Comparison of ENCODE assay signal across 8 mouse cellular contexts in genomic region chr7:41633221-41633984, GRCm38 (mm10). TPM values are rescaled to one million over a fixed set of nuclear protein-coding genes. Genes with fewer than 3 reads are reported as not detected.
DNase-seq lines count a peak whose midpoint lies in the region; ATAC-seq lines count a peak whose summit lies in the region.

No protein-coding gene starts in this region.

- intact Hi-C loops in heart, postnatal 14 days (cut with DNase I), result loop anchor here (5.0 to 10.0 kb wide), 3 partner anchors 36 to 239 kb away; partner anchors contain the start of genes 2610021A01Rik, AI987944, AW146154 and Gm20449

- peak overlapping the region; percentile 63 for H3K4me2 ChIP-seq in forebrain, embryonic 14.5 days (ENCODE audit: low read length)
- peak overlapping the region; percentile 85 for H3K4me2 ChIP-seq in neural tube, embryonic 15.5 days

- no peaks in the 10 kb centered on the region; the same call in 1 of the 2 replicates for H3K4me1 ChIP-seq in forebrain, embryonic 14.5 days (ENCODE audit: control insufficient read depth, insufficient read depth, low read length)
- peaks cover 6% of the 10 kb centered on the region for H3K4me1 ChIP-seq in neural tube, embryonic 15.5 days

- H3K36me3 ChIP-seq in forebrain, embryonic 14.5 days (ENCODE audit: control insufficient read depth, insufficient read depth, low read length), result peaks cover 31% of the 10 kb centered on the region
- H3K36me3 ChIP-seq in neural tube, embryonic 15.5 days, result peaks cover 35% of the 10 kb centered on the region

- peaks cover 11% of the 10 kb centered on the region for H3K9me3 ChIP-seq in forebrain, embryonic 14.5 days (replicated peaks; ENCODE audit: control insufficient read depth, low read length)
- peaks cover 3% of the 10 kb centered on the region; the same call in 1 of the 2 replicates for H3K9me3 ChIP-seq in neural tube, embryonic 15.5 days (replicated peaks)

- peak overlapping the region; percentile 55 for H3K4me3 ChIP-seq in forebrain, embryonic 14.5 days (ENCODE audit: low read depth, low read length)
- peak overlapping the region; percentile 71 for H3K4me3 ChIP-seq in neural tube, embryonic 15.5 days (replicated peaks)

- H3K27ac ChIP-seq in forebrain, embryonic 14.5 days (ENCODE audit: low read depth, low read length), result peak overlapping the region; percentile 93
- peak overlapping the region; percentile 98 for H3K27ac ChIP-seq in neural tube, embryonic 15.5 days (replicated peaks)

- ATAC-seq in forebrain, embryonic 14.5 days, result peak; percentile 97
- peak; percentile 97 for ATAC-seq in neural tube, embryonic 15.5 days (ENCODE audit: low FRiP score)

- peak overlapping the region; percentile 73 for H3K9ac ChIP-seq in forebrain, embryonic 14.5 days (ENCODE audit: low read length)
- peak overlapping the region; percentile 82 for H3K9ac ChIP-seq in neural tube, embryonic 15.5 days (replicated peaks)

- H3K27me3 ChIP-seq in forebrain, embryonic 14.5 days (replicated peaks; ENCODE audit: control insufficient read depth, insufficient read depth, low read length), result no peaks in the 10 kb centered on the region
- no peaks in the 10 kb centered on the region for H3K27me3 ChIP-seq in neural tube, embryonic 15.5 days (replicated peaks)

- WGBS in forebrain, embryonic 14.5 days, result under 1% methylated on average over 24 of the region's 26 CpGs
- WGBS in neural tube, embryonic 15.5 days, result under 1% methylated on average over 25 of the region's 26 CpGs

- peak; percentile 96 for DNase-seq in ES-CJ7 (ENCODE audit: low read depth, low spot score)
- peak; percentile 93 for DNase-seq in cerebellum, adult 11 months
- DNase-seq in forebrain, embryonic 14.5 days (ENCODE audit: low spot score), result peak; percentile 98
- peak; percentile 86 to 89 for DNase-seq in heart, postnatal 14 days
- DNase-seq in layer of hippocampus, adult 11-12 months (ENCODE audit: low spot score), result peak; percentile 95
- peak; percentile 91 to 93 for DNase-seq in lung, adult 18-20 months
- DNase-seq in testis, postnatal 14 days (ENCODE audit: low spot score), result peak; percentile 90

RNA-seq across cellular contexts. Expression of gene Zfp788, which starts 0.4 kb away (rescaled TPM):
- 27.9 and 30.2 TPM in 2 replicates for polyA plus RNA-seq in forebrain, embryonic 14.5 days (2014; fragmentation: Nextera tagmentation; extraction: Ambion mirVana)
- 1 to 10 TPM; 7.4 to 8.6 TPM for total RNA-seq in heart, postnatal 14 days (2021)
- 21.9 and 24.0 TPM in 2 replicates for polyA plus RNA-seq in neural tube, embryonic 15.5 days (2015; fragmentation: Nextera tagmentation; extraction: Ambion mirVana)

RNA-seq across cellular contexts. Expression of gene 2610021A01Rik, which starts 34.4 kb away (rescaled TPM):
- 18.5 and 22.9 TPM in 2 replicates for polyA plus RNA-seq in forebrain, embryonic 14.5 days (2014; fragmentation: Nextera tagmentation; extraction: Ambion mirVana)
- 10 to 100 TPM in 1 of 2 experiments, 1 to 10 TPM in 1; 8.1 to 10.5 TPM for total RNA-seq in heart, postnatal 14 days (2021)
- polyA plus RNA-seq in neural tube, embryonic 15.5 days (2015; fragmentation: Nextera tagmentation; extraction: Ambion mirVana), result 12.3 and 12.8 TPM in 2 replicates

RNA-seq across cellular contexts. Expression of gene Gm6871, which starts 59.9 kb away (rescaled TPM):
- not detected in 2 replicates for polyA plus RNA-seq in forebrain, embryonic 14.5 days (2014; fragmentation: Nextera tagmentation; extraction: Ambion mirVana)
- total RNA-seq in heart, postnatal 14 days (2021), result not detected
- 0.19 TPM in 1 of 2 replicates, not detected in the other for polyA plus RNA-seq in neural tube, embryonic 15.5 days (2015; fragmentation: Nextera tagmentation; extraction: Ambion mirVana)

Comparison
In these comparisons a context has a peak if more than half of its experiments do, and no peak if none do; other contexts are left out.
1. Peak in every context shown above with its lines: DNase-seq, ATAC-seq, H3K4me3 ChIP-seq and H3K27ac ChIP-seq.